Mouse (Mus musculus) hindbrain, embryonic 10.5 days (tissue): ENCODE results near the gene En2. TPM values are rescaled to one million over a fixed set of nuclear protein-coding genes. Genes with fewer than 3 reads are reported as not detected.
A peak's percentile ranks its signal among the peaks of the same experiment; 100 is the strongest.

Experiments
- DNase-seq: peaks from one replicate; pipeline ENCODE4 v3.0.0-alpha.2; 2017; ENCODE audit warnings: low spot score
- H3K27ac ChIP-seq: fragments of 300-500 bp; sonication (generic); 2 replicates; pipeline ENCODE4 v1.5.1; 2016; ENCODE audit warnings: mild to moderate bottlenecking, moderate library complexity
- H3K27me3 ChIP-seq: fragments of 300-500 bp; sonication (generic); 2 replicates; pipeline ENCODE4 v1.6.1; 2016; ENCODE audit warnings: mild to moderate bottlenecking; ENCODE audit not compliant: poor library complexity, insufficient read depth, severe bottlenecking
- H3K36me3 ChIP-seq: fragments of 300-500 bp; sonication (generic); 2 replicates; pipeline ENCODE4 v1.6.1; 2016; ENCODE audit warnings: mild to moderate bottlenecking, moderate library complexity
- H3K4me1 ChIP-seq: fragments of 300-500 bp; sonication (generic); replicated peaks from 2 replicates; pipeline ENCODE4 v1.6.1; 2016; ENCODE audit warnings: mild to moderate bottlenecking
- H3K4me3 ChIP-seq: fragments of 300-500 bp; sonication (generic); 2 replicates; pipeline ENCODE4 v1.5.1; 2016; ENCODE audit warnings: mild to moderate bottlenecking, moderate library complexity
- H3K9me3 ChIP-seq: fragments of 300-500 bp; sonication (generic); 2 replicates; pipeline ENCODE4 v1.6.1; 2016; ENCODE audit warnings: mild to moderate bottlenecking, moderate library complexity
- WGBS: fragments of 180-500 bp; shearing (Covaris S2); methylation state at CpG from one replicate; pipeline ENCODE4 v1.1.7; 2016; 5-methylcytosine and 5-hydroxymethylcytosine counted together
- polyA plus RNA-seq: library from polyadenylated mRNA; unstranded; fragments of >200 nt; fragmentation: Nextera tagmentation; extraction: Ambion mirVana; gene quantifications from 2 replicates; pipeline ENCODE4 v1.2.1, GENCODE M21; 2016

The En2 gene
- polyA plus RNA-seq, 1 experiment from 2014 or later, result 0.50 TPM

- no peak for DNase-seq
- H3K27me3 ChIP-seq, result peaks cover 98% of the 10 kb centered on the region
- H3K9me3 ChIP-seq, result no peaks in the 10 kb centered on the region
- H3K4me1 ChIP-seq, result peaks cover 34% of the 10 kb centered on the region
- H3K36me3 ChIP-seq, result no peaks in the 10 kb centered on the region; the same call in 1 of the 2 replicates
- WGBS, result 60% methylated on average over 4 of the region's 4 CpGs
- H3K4me3 ChIP-seq, result peak overlapping the region; percentile 62
- H3K27ac ChIP-seq, result peak overlapping the region; percentile 92; the same call in 1 of the 2 replicates
These were observed 41.0 kb downstream of the En2 start for GRCm38 (mm10) chr5:28206448-28206847.

- peak overlapping the region; percentile 62 for H3K4me3 ChIP-seq
- H3K9me3 ChIP-seq, result no peaks in the 10 kb centered on the region
- peak overlapping the region; percentile 92 for H3K27ac ChIP-seq
- peaks cover 98% of the 10 kb centered on the region for H3K27me3 ChIP-seq
- H3K4me1 ChIP-seq, result peaks cover 40% of the 10 kb centered on the region
- DNase-seq, result no peak
- WGBS, result 60% methylated on average over 4 of the region's 4 CpGs
- H3K36me3 ChIP-seq, result no peaks in the 10 kb centered on the region; the same call in 1 of the 2 replicates
These were observed 41.5 kb downstream of the En2 start for GRCm38 (mm10) chr5:28207043-28207442.

GRCm38 (mm10) chr5:28208726-28209520 is 43.4 kb downstream of the En2 start:
- Histone ChIP-seq H3K27me3 (peaks cover 96% of the 10 kb centered on the region), H3K9me3 (no peaks in the 10 kb centered on the region), H3K4me1 (peaks cover 49% of the 10 kb centered on the region), H3K27ac (peak overlapping the region; percentile 92), H3K4me3 (peak overlapping the region; percentile 62), H3K36me3 (no peaks in the 10 kb centered on the region; the same call in 1 of the 2 replicates)
- no peak for DNase-seq
- WGBS, result 8% methylated on average over 20 of the region's 20 CpGs

GRCm38 (mm10) chr5:28209549-28210431 is 44.3 kb downstream of the En2 start:
- Histone ChIP-seq H3K9me3 (no peaks in the 10 kb centered on the region), H3K4me1 (peaks cover 49% of the 10 kb centered on the region), H3K4me3 (peak overlapping the region; percentile 62), H3K36me3 (no peaks in the 10 kb centered on the region), H3K27me3 (peaks cover 97% of the 10 kb centered on the region), H3K27ac (peak overlapping the region; percentile 92)
- WGBS, result under 1% methylated on average over 80 of the region's 80 CpGs
- DNase-seq, result peak; percentile 88

- peak overlapping the region; percentile 62 for H3K4me3 ChIP-seq
- WGBS, result 2% methylated on average over 29 of the region's 29 CpGs
- peak; percentile 35 for DNase-seq
- no peaks in the 10 kb centered on the region for H3K36me3 ChIP-seq
- H3K4me1 ChIP-seq, result peaks cover 45% of the 10 kb centered on the region
- H3K9me3 ChIP-seq, result no peaks in the 10 kb centered on the region
- H3K27me3 ChIP-seq, result peaks cover 96% of the 10 kb centered on the region
- peak overlapping the region; percentile 92 for H3K27ac ChIP-seq
These were observed 45.4 kb downstream of the En2 start for GRCm38 (mm10) chr5:28210591-28211550.

- Histone ChIP-seq H3K27ac (peak overlapping the region; percentile 92), H3K4me1 (peaks cover 45% of the 10 kb centered on the region), H3K27me3 (peaks cover 93% of the 10 kb centered on the region), H3K36me3 (no peaks in the 10 kb centered on the region), H3K4me3 (peak overlapping the region; percentile 62), H3K9me3 (no peaks in the 10 kb centered on the region)
- WGBS, result 2% methylated on average over 15 of the region's 15 CpGs
- DNase-seq, result peak; percentile 65
These were observed 46.3 kb downstream of the En2 start for GRCm38 (mm10) chr5:28211651-28212310.

- Histone ChIP-seq H3K4me1 (peaks cover 45% of the 10 kb centered on the region), H3K4me3 (no peak overlapping the region), H3K9me3 (no peaks in the 10 kb centered on the region), H3K36me3 (no peaks in the 10 kb centered on the region), H3K27me3 (peaks cover 77% of the 10 kb centered on the region), H3K27ac (no peak overlapping the region)
- 69% methylated on average over 2 of the region's 2 CpGs for WGBS
- no peak for DNase-seq
These were observed 47.9 kb downstream of the En2 start for GRCm38 (mm10) chr5:28213441-28213840.

GRCm38 (mm10) chr5:28219596-28219995 is 54.1 kb downstream of the En2 start:
- no peaks in the 10 kb centered on the region for H3K9me3 ChIP-seq
- H3K27ac ChIP-seq, result no peak overlapping the region
- no peaks in the 10 kb centered on the region for H3K4me1 ChIP-seq
- WGBS, result 78% methylated on average over 1 of the region's 1 CpGs
- H3K36me3 ChIP-seq, result no peaks in the 10 kb centered on the region
- DNase-seq, result no peak
- H3K4me3 ChIP-seq, result no peak overlapping the region
- peaks cover 18% of the 10 kb centered on the region for H3K27me3 ChIP-seq

Other genes starting within 250 kb of the En2 start
- gene Insig1, start 94.3 kb upstream of the En2 start, polyA plus RNA-seq, result 105 and 122 TPM in 2 replicates
- 46.7 and 69.8 TPM in 2 replicates for gene Cnpy1, start 80.1 kb downstream of the En2 start, polyA plus RNA-seq
- gene Rbm33, start 151.4 kb downstream of the En2 start, polyA plus RNA-seq, result 14.5 and 17.3 TPM in 2 replicates